Mouse (Mus musculus): ENCODE data around the gene Plaa. TPM values are rescaled to one million over a fixed set of nuclear protein-coding genes. Genes with fewer than 3 reads are reported as not detected.

Plaa gene
- total RNA-seq, 1 experiment from 2014 or later: 59.5 TPM

DNA sequence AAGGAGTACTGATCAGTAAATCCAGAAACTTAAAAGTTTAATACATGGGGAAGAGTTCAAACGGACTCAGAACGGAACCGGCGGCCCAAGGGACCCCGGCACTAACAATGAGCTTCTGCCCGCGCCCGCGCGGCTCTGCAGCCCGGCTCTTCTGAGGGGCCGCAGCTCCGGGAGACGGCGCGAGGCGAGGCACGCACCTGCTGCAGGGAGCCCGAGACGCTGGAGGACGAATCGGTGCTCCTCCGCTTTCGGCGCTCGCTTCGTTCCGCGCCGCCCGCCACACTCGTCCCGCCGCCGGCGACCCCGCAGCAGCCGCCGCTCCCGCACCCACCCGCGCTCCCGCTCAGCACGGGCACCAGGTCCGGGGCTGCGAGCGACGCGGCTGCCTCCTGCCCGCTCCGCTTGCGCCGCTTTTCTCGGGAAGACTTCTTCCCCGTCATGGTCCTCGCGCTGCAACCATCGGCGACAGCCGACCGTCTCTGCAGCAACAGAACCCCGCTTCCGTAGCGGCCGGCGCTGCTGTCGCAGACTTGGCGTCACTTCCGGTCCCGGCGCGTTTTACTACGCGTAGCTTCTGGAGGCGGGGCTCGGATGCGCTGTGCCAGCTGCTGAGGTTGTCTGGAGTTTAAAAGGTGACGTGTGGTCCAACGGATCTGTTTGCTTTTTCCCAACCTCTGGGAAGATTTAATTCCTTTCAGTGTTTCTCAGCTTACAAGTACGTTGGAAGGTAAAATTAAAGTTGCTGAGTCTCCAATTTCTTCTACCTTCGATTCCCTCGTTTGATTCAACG, 46.6 kb downstream of the Plaa start, which contains the start of the genes Gm10306 and Caap1:
Gm10306 (plus strand) TSS at position 282 of the 790 bp plus-strand sequence.
Caap1 (minus strand) TSS at position 532 of the 790 bp plus-strand sequence.
- peak; percentile 97 for DNase-seq

DNA sequence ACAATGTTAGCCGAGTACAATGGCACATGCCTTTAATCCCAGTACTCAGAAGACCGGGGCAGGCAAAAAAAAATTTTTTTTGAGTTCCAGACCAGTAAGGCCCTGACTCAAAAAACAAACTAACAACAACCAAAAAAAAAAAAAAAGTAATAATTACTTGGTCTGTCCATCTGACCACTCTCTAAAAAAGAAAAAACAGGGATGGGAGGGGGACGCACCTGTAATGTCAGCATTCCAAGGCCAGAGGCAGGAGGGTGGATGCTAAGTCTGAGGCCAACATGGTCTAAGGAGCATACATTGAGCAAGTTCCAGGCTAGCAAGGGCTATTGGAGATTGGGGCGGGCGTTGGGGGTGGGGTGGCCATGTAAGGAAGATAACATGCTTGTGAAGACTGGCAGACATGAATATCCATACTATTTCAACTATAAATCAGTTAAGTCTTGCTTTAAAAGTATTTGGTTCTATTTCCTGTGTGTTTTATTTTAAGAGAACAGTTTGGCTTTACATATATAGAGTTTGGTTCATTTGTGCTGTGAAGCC, 48.0 kb downstream of the Plaa start:
- no peak for DNase-seq

DNA sequence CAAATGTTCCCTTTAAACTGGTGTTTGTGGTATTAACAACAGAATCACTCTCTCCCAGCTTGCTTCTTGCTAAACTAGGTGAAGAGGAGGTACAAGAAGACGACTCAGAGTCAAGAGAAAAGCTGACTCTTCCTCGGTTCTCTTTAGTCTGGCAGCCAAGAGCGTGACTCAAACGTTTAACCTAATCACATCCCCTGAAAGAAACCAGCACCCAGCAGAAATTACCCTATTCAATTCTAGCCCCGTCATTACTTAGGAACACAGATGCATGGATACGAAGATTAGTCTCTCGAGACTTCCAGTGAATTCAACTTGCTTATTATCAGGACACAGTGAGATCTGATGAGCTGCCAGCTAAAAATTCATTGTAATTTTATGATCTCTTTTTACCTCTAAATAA, 58.7 kb downstream of the Plaa start:
- no peak for DNase-seq

DNA sequence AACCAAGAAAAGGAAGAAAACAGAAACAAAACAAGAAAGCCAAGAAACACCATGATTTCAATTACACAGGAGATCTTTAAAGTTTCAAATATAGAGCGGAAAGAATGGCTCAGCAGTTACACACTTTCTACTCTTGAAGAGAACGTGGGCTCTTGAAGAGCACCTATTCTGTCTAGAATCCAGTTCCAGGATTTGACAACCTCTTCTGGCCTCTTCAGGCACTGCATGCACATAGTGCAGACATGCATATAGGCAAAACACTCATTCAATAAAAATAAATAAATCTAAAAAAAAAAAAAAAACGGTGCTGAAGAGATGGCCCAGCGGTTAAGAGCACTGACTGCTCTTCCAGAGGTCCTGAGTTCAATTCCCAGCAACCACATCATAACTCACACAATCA, 60.0 kb downstream of the Plaa start:
- DNase-seq: no peak

DNA sequence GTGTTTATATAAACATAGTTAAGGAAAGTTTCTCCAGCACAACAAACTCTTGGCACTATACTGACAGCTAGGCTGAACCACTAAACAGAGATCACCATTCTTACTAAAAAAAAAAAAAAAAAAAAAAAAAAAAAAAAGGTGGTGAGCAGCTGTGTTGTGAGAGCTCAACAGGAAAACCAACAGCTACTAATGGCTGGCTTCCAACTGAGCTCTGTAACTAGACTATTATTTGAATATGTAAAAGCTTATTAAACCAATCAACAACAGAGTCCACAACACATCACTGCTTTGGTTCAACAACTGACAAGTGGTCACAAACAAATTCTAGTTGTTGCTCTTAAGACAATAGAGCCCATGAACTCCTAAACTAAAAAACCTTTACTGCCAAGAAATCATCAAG, 69.8 kb downstream of the Plaa start:
- no peak for DNase-seq

DNA sequence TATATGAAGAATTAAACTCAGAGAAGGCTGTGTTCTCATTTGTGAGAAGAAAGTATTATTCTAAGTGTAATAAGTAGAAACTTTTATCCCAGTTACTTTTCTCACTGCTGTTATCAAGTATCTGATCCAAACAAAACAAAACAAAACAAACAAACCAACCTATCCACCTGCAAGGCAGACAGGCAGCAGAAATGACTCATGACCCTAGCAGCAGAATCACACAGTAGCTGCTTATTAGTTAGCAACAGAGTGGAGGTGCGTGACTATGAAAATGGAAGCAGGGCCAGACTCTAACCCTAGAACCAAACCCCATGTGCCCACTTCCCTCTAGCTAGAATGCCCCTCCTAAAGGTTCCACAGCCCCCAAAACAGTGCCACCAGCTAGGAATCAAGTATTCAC, 73.6 kb downstream of the Plaa start:
- no peak for DNase-seq

DNA sequence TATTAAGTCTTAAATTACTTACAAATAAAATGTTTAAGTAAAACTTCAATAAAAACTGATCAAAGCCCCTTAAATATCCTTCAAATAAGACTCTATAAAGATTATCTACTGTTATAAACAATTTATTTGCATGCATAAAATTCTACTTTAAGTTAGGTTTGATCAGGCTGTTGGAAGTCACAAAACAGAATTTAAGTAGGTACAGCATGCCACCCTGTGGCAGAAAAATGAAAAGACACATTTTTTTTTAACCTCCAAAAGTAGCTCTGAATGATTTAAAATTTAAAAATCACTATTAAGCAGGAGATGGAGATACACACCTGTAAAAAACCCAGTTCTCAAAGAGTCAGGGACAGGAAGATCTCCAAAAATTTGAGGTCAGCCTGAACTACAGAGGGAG, 79.7 kb downstream of the Plaa start:
- no peak for DNase-seq

DNA sequence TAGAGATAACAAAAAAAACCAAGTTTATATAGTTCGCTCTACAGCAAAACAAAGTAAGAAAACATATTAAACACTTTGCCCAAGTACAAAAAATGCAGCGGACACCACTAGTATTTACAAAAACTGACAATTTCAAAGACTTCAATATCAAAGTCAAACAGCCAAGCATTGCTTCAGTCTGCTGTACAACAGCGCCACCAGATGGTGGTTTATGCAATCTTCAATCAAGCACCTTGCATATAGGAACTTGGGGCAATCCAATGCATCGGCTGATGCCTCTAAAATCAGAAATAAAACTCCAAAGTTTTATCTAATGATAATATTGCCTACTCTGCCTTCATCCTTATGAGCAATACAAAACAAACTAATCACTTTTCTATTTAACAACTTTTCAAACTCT, 85.4 kb downstream of the Plaa start:
- DNase-seq: peak; percentile 74

Other genes with a start within 250 kb of the Plaa start
- gene Gm10306, start 46.7 kb downstream of the Plaa start, total RNA-seq (2021): not detected in 2 replicates
- gene Caap1, start 46.4 kb downstream of the Plaa start, total RNA-seq (2021): 10.0 TPM in 2 replicates
- 15.9 and 18.6 TPM in 2 replicates for gene Ift74, start 11.2 kb upstream of the Plaa start, total RNA-seq (2021)
- gene Lrrc19, start 46.9 kb upstream of the Plaa start, total RNA-seq (2021): not detected in 2 replicates
- 41.9 and 45.9 TPM in 2 replicates for gene Tek, start 136.0 kb upstream of the Plaa start, total RNA-seq (2021)

All from adrenal gland, postnatal 14 days (tissue).